ENCODE assay signal across 8 mouse cellular contexts in the genomic region with DNA sequence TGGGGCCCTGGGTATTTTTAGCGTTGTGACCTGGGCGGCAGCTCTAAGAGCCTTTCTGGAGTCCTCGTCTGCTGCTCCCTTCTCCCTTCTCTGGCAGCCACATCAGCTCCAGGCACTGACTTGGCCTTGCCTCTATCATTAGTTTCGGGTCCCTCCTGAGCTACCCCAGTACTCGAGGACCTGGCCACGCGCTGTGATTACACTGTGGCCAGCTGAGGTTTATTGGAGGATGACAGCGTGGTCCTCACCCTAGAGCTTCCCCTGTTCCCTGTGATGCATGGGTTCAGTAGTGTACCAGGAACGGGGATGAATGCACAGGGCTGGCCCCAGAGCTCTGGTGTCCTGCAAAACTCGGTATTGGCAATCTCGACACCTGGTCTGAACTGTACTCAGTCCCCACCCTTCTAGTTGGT. TPM values are rescaled to one million over a fixed set of nuclear protein-coding genes. Genes with fewer than 3 reads are reported as not detected.
DNase-seq lines count a peak whose midpoint lies in the region; ATAC-seq lines count a peak whose summit lies in the region.

No protein-coding gene starts in this region.

- H3K36me3 ChIP-seq in embryonic facial prominence, embryonic 13.5 days = peaks cover 8% of the 10 kb centered on the region; the same call in 1 of the 2 replicates
- no peaks in the 10 kb centered on the region for H3K36me3 ChIP-seq in intestine, embryonic 15.5 days
- peaks cover 7% of the 10 kb centered on the region for H3K36me3 ChIP-seq in neural tube, embryonic 12.5 days

- DNase-seq in layer of hippocampus, postnatal 36 days = peak; percentile 32 to 38
- no peak for DNase-seq in layer of hippocampus, adult 9-10 months (ENCODE audit: low spot score)
- no peak for DNase-seq in embryo, embryonic 11 days
- DNase-seq in Muller cell, postnatal 12 days (ENCODE audit: inconsistent ontology term) = no peak
- DNase-seq in urinary bladder, postnatal 14 days (ENCODE audit: low spot score) = no peak

- H3K4me1 ChIP-seq in embryonic facial prominence, embryonic 13.5 days = peaks cover 15% of the 10 kb centered on the region
- H3K4me1 ChIP-seq in intestine, embryonic 15.5 days (replicated peaks) = peaks cover 15% of the 10 kb centered on the region
- peaks cover 15% of the 10 kb centered on the region for H3K4me1 ChIP-seq in neural tube, embryonic 12.5 days

- peaks cover 42% of the 10 kb centered on the region for H3K27me3 ChIP-seq in embryonic facial prominence, embryonic 13.5 days
- peaks cover 5% of the 10 kb centered on the region for H3K27me3 ChIP-seq in intestine, embryonic 15.5 days (replicated peaks)
- H3K27me3 ChIP-seq in neural tube, embryonic 12.5 days (replicated peaks) = peaks cover 36% of the 10 kb centered on the region

- peak overlapping the region; percentile 99 for H3K4me2 ChIP-seq in embryonic facial prominence, embryonic 13.5 days
- H3K4me2 ChIP-seq in intestine, embryonic 15.5 days (replicated peaks) = peak overlapping the region; percentile 100
- H3K4me2 ChIP-seq in neural tube, embryonic 12.5 days (replicated peaks) = peak overlapping the region; percentile 99

- peak overlapping the region; percentile 72 for H3K9ac ChIP-seq in embryonic facial prominence, embryonic 13.5 days
- peak overlapping the region; percentile 72 for H3K9ac ChIP-seq in intestine, embryonic 15.5 days
- H3K9ac ChIP-seq in neural tube, embryonic 12.5 days = peak overlapping the region; percentile 75

- no peaks in the 10 kb centered on the region for H3K9me3 ChIP-seq in embryonic facial prominence, embryonic 13.5 days
- H3K9me3 ChIP-seq in intestine, embryonic 15.5 days = no peaks in the 10 kb centered on the region
- no peaks in the 10 kb centered on the region for H3K9me3 ChIP-seq in neural tube, embryonic 12.5 days

- H3K27ac ChIP-seq in embryonic facial prominence, embryonic 13.5 days = no peak overlapping the region
- no peak overlapping the region for H3K27ac ChIP-seq in intestine, embryonic 15.5 days
- H3K27ac ChIP-seq in neural tube, embryonic 12.5 days = no peak overlapping the region

- no peak for ATAC-seq in embryonic facial prominence, embryonic 13.5 days (ENCODE audit: insufficient number of reproducible peaks, insufficient read depth, low FRiP score, low TSS enrichment, low read depth)
- peak; percentile 32; the same call in 1 of the 2 replicates for ATAC-seq in intestine, embryonic 15.5 days
- ATAC-seq in neural tube, embryonic 12.5 days (ENCODE audit: low FRiP score, low read depth) = no peak

- WGBS in embryonic facial prominence, embryonic 13.5 days = 14% methylated on average over 11 of the region's 11 CpGs
- 6% methylated on average over 11 of the region's 11 CpGs for WGBS in intestine, embryonic 15.5 days
- WGBS in neural tube, embryonic 12.5 days = 13% methylated on average over 11 of the region's 11 CpGs

- peak overlapping the region; percentile 68 for H3K4me3 ChIP-seq in embryonic facial prominence, embryonic 13.5 days
- peak overlapping the region; percentile 90 for H3K4me3 ChIP-seq in intestine, embryonic 15.5 days (replicated peaks)
- peak overlapping the region; percentile 68 for H3K4me3 ChIP-seq in neural tube, embryonic 12.5 days

RNA-seq across cellular contexts. Expression of a gene that starts 1.2 kb away (rescaled TPM):
- total RNA-seq in layer of hippocampus, postnatal 36 days (2021) = 100 to 1,000 TPM; 108 to 110 TPM
- 2.1 and 3.0 TPM in 2 replicates for polyA plus RNA-seq in embryonic facial prominence, embryonic 13.5 days (2015; fragmentation: Nextera tagmentation; extraction: Ambion mirVana)
- polyA plus RNA-seq in intestine, embryonic 15.5 days (2015; fragmentation: Nextera tagmentation; extraction: Ambion mirVana) = 4.7 and 14.8 TPM in 2 replicates
- polyA plus RNA-seq in neural tube, embryonic 12.5 days (2016; fragmentation: Nextera tagmentation; extraction: Ambion mirVana) = 5.8 and 7.0 TPM in 2 replicates

RNA-seq across cellular contexts. Expression of a gene that starts 10.2 kb away (rescaled TPM):
- 10 to 100 TPM; 76.6 to 84.5 TPM for total RNA-seq in layer of hippocampus, postnatal 36 days (2021)
- 49.6 and 52.6 TPM in 2 replicates for polyA plus RNA-seq in embryonic facial prominence, embryonic 13.5 days (2015; fragmentation: Nextera tagmentation; extraction: Ambion mirVana)
- polyA plus RNA-seq in intestine, embryonic 15.5 days (2015; fragmentation: Nextera tagmentation; extraction: Ambion mirVana) = 62.7 and 65.7 TPM in 2 replicates
- 50.0 and 55.3 TPM in 2 replicates for polyA plus RNA-seq in neural tube, embryonic 12.5 days (2016; fragmentation: Nextera tagmentation; extraction: Ambion mirVana)

RNA-seq across cellular contexts. Expression of a gene that starts 13.6 kb away (rescaled TPM):
- not detected for total RNA-seq in layer of hippocampus, postnatal 36 days (2021)
- polyA plus RNA-seq in embryonic facial prominence, embryonic 13.5 days (2015; fragmentation: Nextera tagmentation; extraction: Ambion mirVana) = not detected in 2 replicates
- not detected in 2 replicates for polyA plus RNA-seq in intestine, embryonic 15.5 days (2015; fragmentation: Nextera tagmentation; extraction: Ambion mirVana)
- not detected in 2 replicates for polyA plus RNA-seq in neural tube, embryonic 12.5 days (2016; fragmentation: Nextera tagmentation; extraction: Ambion mirVana)

RNA-seq across cellular contexts. Expression of a gene that starts 26.4 kb away (rescaled TPM):
- total RNA-seq in layer of hippocampus, postnatal 36 days (2021) = 10 to 100 TPM in 1 of 2 experiments, 1 to 10 TPM in 1; 7.0 to 13.3 TPM
- polyA plus RNA-seq in embryonic facial prominence, embryonic 13.5 days (2015; fragmentation: Nextera tagmentation; extraction: Ambion mirVana) = 7.7 and 8.3 TPM in 2 replicates
- polyA plus RNA-seq in intestine, embryonic 15.5 days (2015; fragmentation: Nextera tagmentation; extraction: Ambion mirVana) = 9.4 and 18.5 TPM in 2 replicates
- polyA plus RNA-seq in neural tube, embryonic 12.5 days (2016; fragmentation: Nextera tagmentation; extraction: Ambion mirVana) = 6.0 and 6.5 TPM in 2 replicates

RNA-seq across cellular contexts. Expression of a gene that starts 30.4 kb away (rescaled TPM):
- total RNA-seq in layer of hippocampus, postnatal 36 days (2021) = 10 to 100 TPM; 37.7 to 42.3 TPM
- polyA plus RNA-seq in embryonic facial prominence, embryonic 13.5 days (2015; fragmentation: Nextera tagmentation; extraction: Ambion mirVana) = 56.0 and 65.9 TPM in 2 replicates
- polyA plus RNA-seq in intestine, embryonic 15.5 days (2015; fragmentation: Nextera tagmentation; extraction: Ambion mirVana) = 51.1 and 61.9 TPM in 2 replicates
- 72.8 and 82.7 TPM in 2 replicates for polyA plus RNA-seq in neural tube, embryonic 12.5 days (2016; fragmentation: Nextera tagmentation; extraction: Ambion mirVana)

Comparison
In these comparisons a context has a peak if more than half of its experiments do, and no peak if none do; other contexts are left out.
1. DNase-seq: peak in layer of hippocampus, postnatal 36 days (2 of 2); none in layer of hippocampus, adult 9-10 months (single experiment), embryo, embryonic 11 days (single experiment), Muller cell, postnatal 12 days (single experiment) and urinary bladder, postnatal 14 days (single experiment).
2. Peak in every context shown above with its lines, with median percentiles within 50 percentile points of each other: H3K4me2 ChIP-seq, H3K4me3 ChIP-seq and H3K9ac ChIP-seq.